Mouse (Mus musculus): Measurements from ENCODE around the gene Ipmk.
"Not testable (repeated sequence)": the region's sequence is repeated elsewhere in the genome, so short reads cannot be mapped to it uniquely, and the experiment has no call there.

Gene Ipmk

GRCm38 (mm10) chr10:71368128-71368940 is 20.8 kb downstream of the Ipmk start:
- in situ Hi-C loops (cut with MboI, MseI), result no loop called here

- in situ Hi-C loops (cut with MboI, MseI), result no loop called here
Observed at GRCm38 (mm10) chr10:71369466-71369865, 21.9 kb downstream of the Ipmk start.

DNA sequence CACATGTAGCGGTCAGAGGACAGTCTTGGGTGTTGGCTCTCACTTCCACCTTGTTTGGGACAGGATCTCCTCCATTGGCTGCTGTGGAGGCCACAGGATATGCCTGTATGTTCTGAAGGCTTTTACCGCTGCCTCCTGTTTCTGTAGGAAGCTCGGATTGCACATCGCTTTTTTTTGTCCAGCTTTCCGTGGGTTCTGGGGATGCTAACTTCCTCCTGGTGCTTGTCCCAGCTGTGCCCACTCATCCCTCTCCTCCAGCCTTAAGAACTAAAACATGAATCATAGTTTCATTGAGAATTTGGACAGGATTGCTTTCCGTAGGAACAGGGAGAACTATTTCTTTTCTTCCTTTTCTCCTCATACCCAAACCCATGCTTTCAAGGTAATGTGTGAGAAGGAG is 24.3 kb downstream of the Ipmk start:
- in situ Hi-C loops (cut with MboI, MseI), result no loop called here

DNA sequence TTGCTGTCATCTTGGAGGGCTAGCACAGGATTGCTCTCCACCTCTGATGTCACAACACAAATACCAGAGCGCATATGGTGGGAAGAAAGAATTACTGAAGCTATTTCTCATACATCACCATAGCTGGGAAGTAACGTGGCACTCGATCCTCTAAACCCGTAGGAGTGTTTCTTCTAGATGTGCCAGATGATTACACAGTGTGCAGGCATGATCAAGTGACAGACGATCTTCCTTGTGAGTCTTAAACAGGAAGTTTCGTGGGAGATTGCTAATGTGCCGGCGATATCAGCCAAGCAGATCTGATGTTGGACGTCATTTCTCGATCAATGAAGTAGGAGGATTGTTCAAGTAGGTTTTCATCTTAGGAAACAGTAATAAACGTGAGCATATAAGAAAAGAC is 26.1 kb downstream of the Ipmk start:
- in situ Hi-C loops (cut with MboI, MseI), result no loop called here

DNA sequence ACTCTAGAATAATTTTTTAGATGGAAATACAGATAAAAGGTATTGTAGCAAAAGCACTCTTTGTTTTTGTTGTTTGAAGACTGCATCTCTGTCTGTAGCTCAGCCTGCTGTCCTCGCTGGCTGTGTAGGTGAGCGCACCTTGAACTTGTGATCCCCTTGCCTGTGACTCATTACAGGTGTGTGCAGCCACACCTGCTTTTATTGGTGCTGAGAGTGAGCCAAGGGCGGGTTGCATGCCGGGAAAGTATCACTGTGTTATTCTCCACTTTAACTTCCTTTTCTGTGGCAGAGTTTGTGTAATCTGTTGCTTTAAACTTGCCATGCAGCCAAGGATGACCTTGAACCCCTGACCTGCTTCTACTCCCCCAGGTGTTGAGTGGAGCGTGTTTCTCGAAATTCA is 28.5 kb downstream of the Ipmk start:
- in situ Hi-C loops (cut with MboI, MseI), result no loop called here

GRCm38 (mm10) chr10:71380406-71380805 is 32.8 kb downstream of the Ipmk start:
- in situ Hi-C loops (cut with MboI, MseI), result no loop called here

GRCm38 (mm10) chr10:71381471-71382033 is 34.0 kb downstream of the Ipmk start:
- in situ Hi-C loops (cut with MboI, MseI), result no loop called here

GRCm38 (mm10) chr10:71382109-71382508 is 34.5 kb downstream of the Ipmk start:
- in situ Hi-C loops (cut with MboI, MseI), result no loop called here

- in situ Hi-C loops (cut with MboI, MseI), result no loop called here
Observed at GRCm38 (mm10) chr10:71382858-71383551, 35.4 kb downstream of the Ipmk start.

GRCm38 (mm10) chr10:71383552-71383924 is 36.0 kb downstream of the Ipmk start:
- in situ Hi-C loops (cut with MboI, MseI), result not testable (repeated sequence)

DNA sequence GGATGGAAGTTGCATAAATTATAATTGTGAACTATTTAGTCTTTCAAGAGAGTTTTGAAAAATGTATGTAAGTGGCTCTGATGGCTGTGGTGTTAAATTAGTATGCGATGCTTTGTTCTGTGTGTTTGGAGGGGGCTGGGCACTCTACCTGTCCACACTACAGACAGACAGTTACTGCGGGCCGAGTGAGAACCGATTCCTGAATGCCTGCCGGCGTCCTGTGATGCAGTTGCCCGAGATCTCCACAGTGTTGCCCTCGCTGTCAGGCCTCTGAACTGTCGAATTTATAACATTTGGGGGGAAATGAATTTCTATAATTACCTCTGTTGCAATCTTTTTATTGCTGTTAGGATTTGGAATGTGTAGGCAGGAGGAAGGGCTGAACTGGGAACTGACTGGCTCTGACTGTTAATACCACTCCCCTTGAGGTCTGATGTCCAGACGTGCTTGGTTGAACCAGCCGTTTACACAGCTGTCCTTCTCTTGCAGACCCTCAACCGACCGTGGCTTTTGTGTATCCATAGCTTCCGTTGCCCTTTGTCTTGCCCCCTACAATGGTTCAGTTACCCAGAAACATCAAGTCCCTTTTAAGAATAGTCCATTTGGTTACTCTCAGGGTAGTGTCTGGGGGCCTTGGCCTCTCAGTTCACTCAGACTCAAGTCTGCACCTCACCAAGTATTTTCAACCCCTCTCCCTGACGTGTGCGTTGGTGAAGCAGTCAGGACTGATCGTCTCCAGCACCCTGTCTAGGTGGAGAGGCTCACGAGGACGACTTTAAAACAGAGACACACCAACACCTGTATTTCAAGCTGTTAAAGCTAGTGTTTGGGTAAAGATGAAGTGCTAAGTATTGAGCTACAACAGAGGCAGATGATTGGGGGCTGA is 36.8 kb downstream of the Ipmk start:
- in situ Hi-C loops (cut with MboI, MseI), result no loop called here

GRCm38 (mm10) chr10:71389311-71389710 is 41.7 kb downstream of the Ipmk start:
- in situ Hi-C loops (cut with MboI, MseI), result no loop called here

DNA sequence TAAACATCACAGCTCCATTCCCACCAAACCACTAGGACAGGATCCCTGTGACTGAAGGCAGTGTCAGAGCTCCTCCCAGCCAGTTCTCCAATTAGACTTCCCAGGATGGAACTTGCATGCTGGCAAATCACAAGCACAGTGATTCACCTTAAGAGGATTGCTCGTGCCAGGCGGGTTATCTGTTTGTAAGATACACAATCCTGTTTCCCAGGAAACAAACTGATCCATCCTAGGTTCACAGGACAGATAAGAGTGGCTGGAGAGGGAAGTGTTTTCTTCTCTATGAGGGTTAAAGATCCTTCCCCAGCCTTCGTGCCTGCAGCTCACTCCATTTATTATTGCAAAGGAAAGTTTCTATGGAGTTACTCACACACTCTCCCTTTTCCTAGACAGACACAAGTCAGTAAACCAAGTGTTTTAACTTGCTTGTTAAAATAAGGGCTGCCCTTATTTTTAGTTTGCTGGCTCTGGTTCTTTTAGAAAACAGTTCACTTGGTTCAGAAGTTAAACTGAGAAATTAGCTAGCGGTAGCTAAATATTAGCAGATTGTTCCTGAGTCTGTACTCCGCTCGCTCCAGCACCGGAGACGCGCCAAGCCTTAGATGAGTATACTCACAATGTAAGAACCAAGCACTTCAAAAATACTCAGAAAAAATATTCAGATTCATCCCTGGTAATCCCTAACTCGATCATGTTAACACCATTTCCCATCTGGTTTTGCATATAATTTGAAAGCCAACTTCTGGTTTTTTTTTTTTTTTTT is 51.0 kb downstream of the Ipmk start:
- in situ Hi-C loops (cut with MboI, MseI), result no loop called here

GRCm38 (mm10) chr10:71399399-71399798 is 51.8 kb downstream of the Ipmk start:
- in situ Hi-C loops (cut with MboI, MseI), result no loop called here

DNA sequence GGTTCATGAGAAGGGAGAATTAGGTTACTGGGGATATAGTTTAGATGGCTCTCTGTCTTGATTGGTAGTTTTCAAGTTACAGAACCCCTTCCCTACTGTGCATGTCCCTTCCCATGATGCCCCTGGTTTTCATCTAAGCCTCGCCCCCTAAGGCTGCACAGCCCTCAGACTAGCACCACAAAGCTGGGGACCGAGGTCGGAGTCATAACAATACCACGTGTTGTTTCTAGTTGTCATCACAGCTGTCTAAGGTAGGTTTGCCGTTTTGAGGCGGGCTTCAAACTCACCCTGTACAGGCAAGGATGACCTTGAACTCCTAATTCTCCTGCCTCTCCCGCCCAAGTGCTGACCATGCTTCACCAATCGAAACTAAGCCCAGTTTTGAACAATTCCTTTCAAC is 52.4 kb downstream of the Ipmk start:
- in situ Hi-C loops (cut with MboI, MseI), result no loop called here

- in situ Hi-C loops (cut with MboI, MseI), result no loop called here
Observed at GRCm38 (mm10) chr10:71400818-71401646, 53.5 kb downstream of the Ipmk start.

DNA sequence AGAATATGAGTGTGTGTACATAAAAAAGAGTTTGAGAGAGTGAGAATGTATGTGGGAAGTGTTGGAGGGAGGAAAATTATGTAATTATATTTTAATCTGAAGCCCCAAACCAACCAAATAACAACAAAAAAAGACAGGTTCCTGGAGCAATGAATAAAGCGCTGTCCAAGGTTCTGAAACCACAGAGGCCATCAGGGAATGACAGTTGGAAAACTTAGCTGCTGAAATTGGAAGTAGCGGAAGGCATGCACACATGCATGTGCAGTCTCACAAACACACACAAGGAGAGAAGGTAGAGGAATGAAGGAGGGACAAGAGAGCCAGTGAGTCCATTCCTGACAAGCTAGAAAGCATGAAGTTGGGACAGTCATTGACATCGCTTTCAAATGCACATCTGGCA is 56.1 kb downstream of the Ipmk start:
- in situ Hi-C loops (cut with MboI, MseI), result no loop called here

DNA sequence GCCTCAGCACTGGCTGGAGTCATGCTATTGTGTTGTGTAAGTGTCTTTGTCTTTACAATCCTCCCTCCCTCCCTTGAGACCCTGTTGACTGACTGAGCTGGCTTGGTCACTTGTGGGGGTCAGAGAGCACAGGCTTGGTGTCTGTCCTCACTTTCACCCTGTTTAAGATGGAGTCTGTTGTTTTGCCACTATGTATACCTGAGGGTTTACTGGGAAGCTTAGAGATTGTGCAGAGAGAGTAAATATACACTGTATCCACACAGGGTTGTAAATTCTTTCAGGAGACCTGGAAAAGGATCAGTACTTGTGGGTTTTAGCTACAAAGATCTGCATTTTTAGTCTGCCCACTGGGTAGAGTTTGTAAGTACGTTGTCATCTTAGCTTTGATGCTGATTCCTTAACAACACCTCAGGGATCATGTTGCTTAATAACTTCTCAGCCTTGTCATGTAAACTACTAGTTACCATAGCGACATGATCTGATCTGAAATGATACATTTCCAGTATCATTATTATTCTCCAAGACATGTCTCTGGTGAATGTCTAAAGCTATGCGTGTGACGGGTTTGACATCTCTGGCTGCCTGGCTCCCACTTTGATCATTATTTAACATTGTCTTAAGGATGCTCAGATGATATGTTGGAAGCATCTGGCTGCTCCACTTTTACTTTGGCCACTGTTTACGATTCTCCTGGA is 58.1 kb downstream of the Ipmk start:
- in situ Hi-C loops (cut with MboI, MseI), result loop anchor here (5.0 kb wide), 1 partner anchor 83 kb away; no protein-coding TSS in a partner anchor

- in situ Hi-C loops (cut with MboI, MseI), result loop anchor here (5.0 kb wide), 1 partner anchor 88 kb away; no protein-coding TSS in a partner anchor
Observed at GRCm38 (mm10) chr10:71409948-71410347, 62.4 kb downstream of the Ipmk start.

Data from T-helper 1 cell (primary cell).